Mouse (Mus musculus) stomach, embryonic 15.5 days (tissue): Measurements from ENCODE around the gene Trio. TPM values are rescaled to one million over a fixed set of nuclear protein-coding genes. Genes with fewer than 3 reads are reported as not detected.
A peak's percentile ranks its signal among the peaks of the same experiment; 100 is the strongest.

Source experiments
- ATAC-seq: fragments of 200-750 bp; cut with Nextera tagmentation; 2 replicates; pipeline ENCODE4 v1.8.0; 2017; ENCODE audit warnings: low read depth, moderate number of reproducible peaks, moderate TSS enrichment; ENCODE audit not compliant: insufficient read depth, low FRiP score
- H3K27ac ChIP-seq: fragments of 300-500 bp; sonication (generic); 2 replicates; pipeline ENCODE4 v1.5.1; 2015; ENCODE audit warnings: mild to moderate bottlenecking, inconsistent platforms
- H3K27me3 ChIP-seq: fragments of 300-500 bp; sonication (generic); replicated peaks from 2 replicates; pipeline ENCODE4 v1.6.1; 2015; ENCODE audit warnings: inconsistent platforms
- H3K36me3 ChIP-seq: fragments of 300-500 bp; sonication (generic); 2 replicates; pipeline ENCODE4 v1.6.1; 2015; ENCODE audit warnings: inconsistent platforms
- H3K4me1 ChIP-seq: fragments of 300-500 bp; sonication (generic); 2 replicates; pipeline ENCODE4 v1.6.1; 2015; ENCODE audit warnings: inconsistent platforms
- H3K4me2 ChIP-seq: fragments of 300-500 bp; sonication (generic); 2 replicates; pipeline ENCODE4 v1.6.1; 2015; ENCODE audit warnings: mild to moderate bottlenecking, inconsistent platforms
- H3K4me3 ChIP-seq: fragments of 300-500 bp; sonication (generic); replicated peaks from 2 replicates; pipeline ENCODE4 v1.5.1; 2015; ENCODE audit warnings: inconsistent platforms
- H3K9ac ChIP-seq: fragments of 300-500 bp; sonication (generic); 2 replicates; pipeline ENCODE4 v1.6.1; 2015; ENCODE audit warnings: inconsistent platforms
- H3K9me3 ChIP-seq: fragments of 300-500 bp; sonication (generic); 2 replicates; pipeline ENCODE4 v1.6.1; 2016; ENCODE audit warnings: inconsistent platforms
- WGBS: fragments of 180-500 bp; shearing (Covaris S2); methylation state at CpG from one replicate; pipeline ENCODE4 v1.1.7; 2015; 5-methylcytosine and 5-hydroxymethylcytosine counted together
- polyA plus RNA-seq: library from polyadenylated mRNA; unstranded; fragments of >200 nt; fragmentation: Nextera tagmentation; extraction: Ambion mirVana; gene quantifications from 2 replicates; pipeline ENCODE4 v1.2.1, GENCODE M21; 2015

Gene Trio
- polyA plus RNA-seq, 1 experiment from 2014 or later, result 26.7 TPM

GRCm38 (mm10) chr15:27680997-27681396 lies 344.7 kb downstream of the Trio start:
- no peak; the same call in 1 of the 2 replicates for ATAC-seq

More at GRCm38 (mm10) chr15:27680997-27681396, 344.7 kb downstream of the Trio start:
- Histone ChIP-seq H3K36me3 (no peaks in the 10 kb centered on the region), H3K9me3 (no peaks in the 10 kb centered on the region), H3K4me2 (peak overlapping the region; percentile 96), H3K27me3 (0 out of 2 replicates have a peak, but pooled peaks cover 2% of the 10 kb centered on the region), H3K4me1 (0 out of 2 replicates have a peak, but pooled peaks cover 11% of the 10 kb centered on the region), H3K9ac (peak overlapping the region; percentile 44; the same call in 1 of the 2 replicates), H3K27ac (no peak overlapping the region), H3K4me3 (peak overlapping the region; percentile 73)
- 1% methylated on average over 28 of the region's 28 CpGs for WGBS

Other genes with a start within 250 kb of the Trio start
- 0.01 and 0.05 TPM in 2 replicates for gene Dnah5, start 177.9 kb upstream of the Trio start, polyA plus RNA-seq